Mouse (Mus musculus) hindbrain, embryonic 12.5 days (tissue): ENCODE measurements around the gene Sumo3. TPM values are rescaled to one million over a fixed set of nuclear protein-coding genes. Genes with fewer than 3 reads are reported as not detected.

ENCODE experiments used
- ATAC-seq: fragments of 200-750 bp; cut with Nextera tagmentation; 2 replicates; pipeline ENCODE4 v1.8.0; 2017; ENCODE audit warnings: moderate TSS enrichment; ENCODE audit not compliant: low FRiP score
- H3K27ac ChIP-seq: fragments of 300-500 bp; sonication (generic); 2 replicates; pipeline ENCODE4 v1.5.1; 2016; ENCODE audit warnings: mild to moderate bottlenecking
- H3K27me3 ChIP-seq: fragments of 300-500 bp; sonication (generic); 2 replicates; pipeline ENCODE4 v1.6.1; 2016; ENCODE audit warnings: mild to moderate bottlenecking
- H3K36me3 ChIP-seq: fragments of 300-500 bp; sonication (generic); 2 replicates; pipeline ENCODE4 v1.6.1; 2016; ENCODE audit warnings: mild to moderate bottlenecking
- H3K4me1 ChIP-seq: fragments of 300-500 bp; sonication (generic); 2 replicates; pipeline ENCODE4 v1.6.1; 2016
- H3K4me2 ChIP-seq: fragments of 300-500 bp; sonication (generic); replicated peaks from 2 replicates; pipeline ENCODE4 v1.6.1; 2016; ENCODE audit warnings: mild to moderate bottlenecking
- H3K4me3 ChIP-seq: fragments of 300-500 bp; sonication (generic); 2 replicates; pipeline ENCODE4 v1.5.1; 2016; ENCODE audit warnings: mild to moderate bottlenecking
- H3K9ac ChIP-seq: fragments of 300-500 bp; sonication (generic); 2 replicates; pipeline ENCODE4 v1.6.1; 2016; ENCODE audit warnings: mild to moderate bottlenecking, moderate library complexity
- H3K9me3 ChIP-seq: fragments of 300-500 bp; sonication (generic); replicated peaks from 2 replicates; pipeline ENCODE4 v1.6.1; 2016; ENCODE audit warnings: mild to moderate bottlenecking
- WGBS: fragments of 180-500 bp; shearing (Covaris S2); methylation state at CpG from one replicate; pipeline ENCODE4 v1.1.7; 2016; 5-methylcytosine and 5-hydroxymethylcytosine counted together
- microRNA counts: library from miRNA; unstranded; fragments of <30 nt; microRNA quantifications from one replicate; lab custom pipeline; 2017
- microRNA-seq: library from miRNA; unstranded; fragments of <30 nt; microRNA quantifications from one replicate; pipeline ENCODE4, GENCODE M21; 2017
- polyA plus RNA-seq: library from polyadenylated mRNA; unstranded; fragments of >200 nt; fragmentation: Nextera tagmentation; extraction: Ambion mirVana; gene quantifications from 2 replicates; pipeline ENCODE4 v1.2.1, GENCODE M21; 2016

Gene Sumo3
- polyA plus RNA-seq, 1 experiment from 2014 or later = 276 TPM

- Histone ChIP-seq H3K27me3 (peaks cover 9% of the 10 kb centered on the region), H3K4me2 (no peak overlapping the region), H3K4me1 (0 out of 2 replicates have a peak, but pooled peaks cover 3% of the 10 kb centered on the region), H3K9me3 (no peaks in the 10 kb centered on the region; the same call in 1 of the 2 replicates), H3K27ac (no peak overlapping the region), H3K9ac (no peak overlapping the region), H3K4me3 (no peak overlapping the region), H3K36me3 (no peaks in the 10 kb centered on the region)
- ATAC-seq = no peak
- 76% methylated on average over 8 of the region's 8 CpGs for WGBS
These were observed 60.4 kb downstream of the Sumo3 start for GRCm38 (mm10) chr10:77666342-77666741.

DNA sequence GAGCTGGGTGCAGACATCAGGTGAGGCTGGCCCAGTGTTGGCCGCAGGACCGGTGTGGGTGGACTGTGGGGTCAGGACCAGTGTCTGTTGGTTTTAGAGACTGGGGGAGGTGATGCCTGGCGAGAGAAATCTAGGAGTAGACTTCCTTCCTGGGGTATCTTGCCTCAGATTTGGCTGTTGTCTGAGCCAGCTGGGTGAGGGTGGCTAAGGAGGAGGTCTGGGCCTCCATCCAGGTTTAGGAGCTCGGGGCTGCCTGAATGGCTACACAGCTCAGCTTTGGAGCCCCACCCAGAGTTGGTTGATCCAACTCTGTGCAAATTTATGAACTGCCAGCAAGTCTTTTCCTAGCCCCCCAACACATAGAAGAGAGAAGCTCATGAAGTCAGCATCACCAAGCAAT, 61.5 kb downstream of the Sumo3 start:
- H3K4me1 ChIP-seq = 0 out of 2 replicates have a peak, but pooled peaks cover 3% of the 10 kb centered on the region
- no peak overlapping the region for H3K4me3 ChIP-seq
- peaks cover 9% of the 10 kb centered on the region for H3K27me3 ChIP-seq
- H3K36me3 ChIP-seq = no peaks in the 10 kb centered on the region
- H3K4me2 ChIP-seq = no peak overlapping the region
- no peak overlapping the region for H3K9ac ChIP-seq
- 86% methylated on average over 4 of the region's 4 CpGs for whole genome bisulfite sequencing
- no peaks in the 10 kb centered on the region for H3K9me3 ChIP-seq
- H3K27ac ChIP-seq = no peak overlapping the region
- no peak for ATAC-seq

MicroRNAs within 50 kb of the gene (microRNA counts, 519-probe panel; counts per million panel counts)
- microRNA mmu-miR-1930 (lab: Ali Mortazavi, UCI) = 470 counts per million, percentile 58 among the panel's probes with 10 or more counts

Small RNAs within 50 kb of the gene (microRNA-seq; reads per million reads assigned to microRNA genes)
- 13.6 reads per million, percentile 24 among the genes with 10 or more reads in this experiment for gene Mir1930

Other genes starting within 250 kb of the Sumo3 start
- 10.3 and 10.6 TPM in 2 replicates for gene Adarb1, start 187.8 kb upstream of the Sumo3 start, polyA plus RNA-seq
- 47.3 and 48.0 TPM in 2 replicates for gene Fam207a, start 90.3 kb upstream of the Sumo3 start, polyA plus RNA-seq
- gene Itgb2, start 75.8 kb upstream of the Sumo3 start, polyA plus RNA-seq = 0.70 and 1.6 TPM in 2 replicates
- 77.2 and 78.8 TPM in 2 replicates for gene Pttg1ip, start 24.4 kb upstream of the Sumo3 start, polyA plus RNA-seq
- gene Gm49325, start 100 bp downstream of the Sumo3 start, polyA plus RNA-seq = 13.2 and 13.3 TPM in 2 replicates
- gene Ube2g2, start 16.2 kb downstream of the Sumo3 start, polyA plus RNA-seq = 81.6 and 82.3 TPM in 2 replicates
- 0.48 and 1.2 TPM in 2 replicates for gene Tspear, start 80.5 kb downstream of the Sumo3 start, polyA plus RNA-seq
- not detected in 2 replicates for gene Gm19402, start 84.7 kb downstream of the Sumo3 start, polyA plus RNA-seq
- not detected in 2 replicates for gene Gm9508, start 91.1 kb downstream of the Sumo3 start, polyA plus RNA-seq
- not detected in 2 replicates for gene Gm10272, start 100.5 kb downstream of the Sumo3 start, polyA plus RNA-seq
- gene Gm10024, start 105.4 kb downstream of the Sumo3 start, polyA plus RNA-seq = not detected in 2 replicates
- gene Gm10142, start 109.7 kb downstream of the Sumo3 start, polyA plus RNA-seq = not detected in 2 replicates
- not detected in 2 replicates for gene Krtap12-1, start 114.5 kb downstream of the Sumo3 start, polyA plus RNA-seq
- gene Gm10100, start 120.4 kb downstream of the Sumo3 start, polyA plus RNA-seq = not detected in 2 replicates
- gene Gm18596, start 136.5 kb downstream of the Sumo3 start, polyA plus RNA-seq = not detected in 2 replicates
- gene Gm9736, start 145.3 kb downstream of the Sumo3 start, polyA plus RNA-seq = not detected in 2 replicates
- gene Gm3233, start 153.6 kb downstream of the Sumo3 start, polyA plus RNA-seq = not detected in 2 replicates
- not detected in 2 replicates for gene Gm3238, start 165.2 kb downstream of the Sumo3 start, polyA plus RNA-seq
- gene Gm7138, start 170.8 kb downstream of the Sumo3 start, polyA plus RNA-seq = not detected in 2 replicates
- not detected in 2 replicates for gene Gm3250, start 176.4 kb downstream of the Sumo3 start, polyA plus RNA-seq
- not detected in 2 replicates for gene Gm7137, start 182.1 kb downstream of the Sumo3 start, polyA plus RNA-seq
- gene Gm9639, start 189.0 kb downstream of the Sumo3 start, polyA plus RNA-seq = not detected in 2 replicates
- gene Gm19668, start 193.0 kb downstream of the Sumo3 start, polyA plus RNA-seq = not detected in 2 replicates
- not detected in 2 replicates for gene Gm9507, start 205.7 kb downstream of the Sumo3 start, polyA plus RNA-seq
- 0.31 TPM in 1 of 2 replicates, not detected in the other for gene Gm2696, start 208.6 kb downstream of the Sumo3 start, polyA plus RNA-seq
- gene Krtap10-4, start 221.0 kb downstream of the Sumo3 start, polyA plus RNA-seq = not detected in 2 replicates
- gene Krtap10-10, start 229.8 kb downstream of the Sumo3 start, polyA plus RNA-seq = not detected in 2 replicates
- not detected in 2 replicates for gene Gm36176, start 240.7 kb downstream of the Sumo3 start, polyA plus RNA-seq
- gene Gm10318, start 246.8 kb downstream of the Sumo3 start, polyA plus RNA-seq = not detected in 2 replicates